Mouse (Mus musculus): ENCODE results near the gene Hsd17b14.

Hsd17b14 gene

DNA sequence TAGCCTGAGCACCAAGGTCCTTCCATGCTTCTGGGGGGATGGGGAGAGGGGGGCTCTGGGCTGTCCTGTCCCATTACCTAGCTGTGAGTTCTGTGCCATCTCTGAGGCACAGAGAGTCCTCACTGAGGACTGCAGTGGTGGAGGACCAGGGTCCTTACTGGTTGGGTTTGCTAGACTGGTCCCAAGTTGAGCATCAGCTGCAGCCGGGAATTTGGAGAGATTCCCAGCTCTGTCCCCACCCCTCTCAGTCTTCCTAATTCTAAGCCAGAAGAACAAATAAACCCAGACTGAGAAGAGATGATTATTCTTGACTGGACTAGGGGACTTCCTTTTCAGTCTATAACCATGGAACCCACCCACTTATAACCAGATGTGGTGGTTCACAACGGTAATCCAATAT, 24.1 kb upstream of the Hsd17b14 start:
- no peak for DNase-seq

DNA sequence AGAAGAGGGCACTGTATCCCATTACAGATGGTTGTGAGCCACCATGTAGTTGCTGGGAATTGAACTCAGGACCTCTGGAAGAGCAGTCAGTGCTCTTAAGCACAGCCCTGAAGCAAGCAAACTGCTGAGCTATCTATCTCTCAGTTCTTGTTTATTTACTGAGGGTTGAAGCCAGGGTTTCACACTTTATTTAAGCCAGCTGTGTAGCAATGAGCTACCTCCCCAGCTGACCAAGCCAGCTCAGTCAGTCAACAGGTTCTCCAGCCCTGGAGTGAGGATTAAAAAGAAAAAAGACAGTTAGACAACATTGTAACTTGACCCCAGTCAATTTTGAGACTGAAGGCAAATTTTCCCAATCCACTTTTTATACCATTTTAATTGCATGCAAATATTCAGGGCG, 19.0 kb upstream of the Hsd17b14 start:
- DNase-seq, result no peak

DNA sequence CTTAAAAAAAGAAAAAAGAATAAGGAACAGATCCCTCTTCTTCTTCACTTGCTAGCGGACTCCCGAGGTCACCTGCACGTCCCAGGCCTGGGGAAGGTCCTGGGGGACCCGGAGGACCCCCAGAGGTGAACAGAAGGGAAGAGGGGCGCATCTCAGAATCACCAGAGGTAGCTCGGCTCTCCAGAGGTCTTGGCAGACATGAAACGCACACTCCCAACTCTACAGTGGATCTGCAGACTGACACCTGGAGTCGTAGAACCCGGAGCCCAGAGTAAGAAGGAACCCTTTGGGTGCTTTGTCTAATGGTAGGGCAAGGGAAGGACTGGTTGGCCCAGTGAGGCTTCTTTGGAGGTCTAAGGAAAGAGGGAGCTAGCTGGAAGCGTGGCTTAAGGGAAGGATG, 17.1 kb upstream of the Hsd17b14 start:
- no peak for DNase-seq

DNA sequence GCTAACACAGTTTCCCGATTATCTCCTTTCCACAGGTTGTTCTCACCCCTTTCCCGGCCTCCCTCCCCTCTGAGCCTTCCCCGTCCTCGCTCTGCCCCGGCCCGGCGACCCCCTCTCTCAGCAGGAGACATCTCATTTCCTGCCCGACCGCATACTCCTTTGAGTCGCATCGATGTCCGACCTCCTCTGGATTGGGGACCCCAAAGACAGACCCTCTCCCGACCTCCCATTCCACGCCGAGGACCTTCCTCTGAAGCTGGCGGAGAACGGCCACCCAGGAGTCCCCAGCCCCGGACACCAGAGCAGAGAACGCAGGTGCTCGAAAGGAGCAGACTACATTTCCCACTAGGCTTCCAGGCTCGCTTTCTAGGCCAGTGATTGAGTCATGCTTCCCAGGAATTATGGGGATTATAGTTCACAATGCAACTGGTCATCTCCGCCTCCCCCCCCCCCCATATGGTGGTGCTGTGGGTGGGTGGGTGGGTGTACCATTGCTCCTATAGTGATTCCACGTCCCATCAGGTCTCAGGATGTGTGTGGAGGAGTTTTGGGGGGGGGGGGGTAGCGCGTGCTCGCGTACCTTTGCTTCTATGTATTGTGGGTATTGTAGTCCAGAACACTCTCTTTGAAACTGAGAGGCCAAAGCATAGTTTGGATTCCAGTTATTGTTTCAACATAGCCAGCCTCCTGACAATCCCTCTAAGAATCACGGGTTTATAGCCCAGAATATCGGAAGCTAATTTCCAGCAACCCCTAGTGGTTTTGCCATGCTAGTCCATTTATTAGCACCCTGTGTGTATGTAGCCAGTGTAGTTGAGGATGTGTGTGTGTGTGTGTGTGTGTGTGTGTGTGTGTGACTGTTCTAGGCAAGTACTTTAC, 16.3 kb upstream of the Hsd17b14 start:
- DNase-seq, result no peak

DNA sequence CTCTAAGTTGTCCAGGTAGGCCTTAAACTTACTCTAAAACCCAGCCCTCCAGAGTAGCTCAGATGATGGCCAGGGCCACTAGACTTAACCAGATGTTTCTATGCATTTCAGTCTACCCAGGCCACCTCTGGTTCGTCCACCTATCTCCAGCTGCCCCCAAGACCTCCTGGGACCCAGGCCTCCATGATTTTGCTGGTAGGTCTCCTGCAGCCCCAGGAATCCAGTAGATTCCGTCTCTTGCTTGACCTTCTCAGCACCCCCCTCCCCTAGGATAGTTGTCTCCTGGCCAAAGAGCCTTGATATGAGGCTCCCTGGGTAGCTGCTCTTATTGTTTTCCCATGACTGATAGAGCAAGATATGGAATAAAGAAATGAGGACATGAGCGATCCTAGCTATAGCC, 15.6 kb upstream of the Hsd17b14 start:
- no peak for DNase-seq

DNA sequence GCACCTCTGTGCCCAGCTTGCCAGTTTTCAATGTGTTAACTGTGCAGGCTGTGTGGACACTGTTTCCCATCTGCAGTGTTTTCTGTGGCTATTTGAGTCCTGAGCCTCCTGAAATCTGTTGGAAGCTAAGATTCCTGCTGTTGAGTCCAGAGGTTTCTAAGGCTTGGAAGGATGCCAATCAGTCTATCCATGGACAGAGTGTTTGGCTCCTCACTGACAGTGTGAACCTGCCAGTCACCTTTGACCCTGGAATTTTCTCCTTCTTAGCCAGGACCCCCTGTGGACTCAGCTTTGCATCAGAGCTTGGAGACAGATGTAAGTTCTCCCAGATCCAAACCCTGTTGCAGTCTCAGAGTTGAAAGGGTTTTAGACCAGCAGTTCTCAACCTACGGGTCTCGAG, 14.5 kb upstream of the Hsd17b14 start:
- no peak for DNase-seq

DNA sequence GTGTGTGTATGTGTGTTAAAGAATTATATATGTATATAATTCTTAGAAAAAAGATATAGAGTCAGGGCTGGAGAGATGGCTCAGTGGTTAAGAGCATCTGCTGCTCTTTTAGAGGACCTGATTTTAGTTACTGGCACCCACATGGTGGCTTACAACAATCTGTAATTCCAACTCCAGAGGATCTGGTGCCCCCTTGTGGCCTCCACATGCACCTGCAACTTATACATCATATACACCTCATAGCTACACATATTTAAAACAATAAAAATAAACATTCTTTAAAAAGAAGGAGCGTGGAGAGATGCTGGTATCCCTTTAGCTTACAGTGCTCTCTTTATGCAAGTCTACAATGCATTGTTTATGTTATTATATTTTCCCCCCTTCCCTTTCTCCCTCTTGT, 10.2 kb upstream of the Hsd17b14 start:
- peak; percentile 27 to 35 for DNase-seq

DNA sequence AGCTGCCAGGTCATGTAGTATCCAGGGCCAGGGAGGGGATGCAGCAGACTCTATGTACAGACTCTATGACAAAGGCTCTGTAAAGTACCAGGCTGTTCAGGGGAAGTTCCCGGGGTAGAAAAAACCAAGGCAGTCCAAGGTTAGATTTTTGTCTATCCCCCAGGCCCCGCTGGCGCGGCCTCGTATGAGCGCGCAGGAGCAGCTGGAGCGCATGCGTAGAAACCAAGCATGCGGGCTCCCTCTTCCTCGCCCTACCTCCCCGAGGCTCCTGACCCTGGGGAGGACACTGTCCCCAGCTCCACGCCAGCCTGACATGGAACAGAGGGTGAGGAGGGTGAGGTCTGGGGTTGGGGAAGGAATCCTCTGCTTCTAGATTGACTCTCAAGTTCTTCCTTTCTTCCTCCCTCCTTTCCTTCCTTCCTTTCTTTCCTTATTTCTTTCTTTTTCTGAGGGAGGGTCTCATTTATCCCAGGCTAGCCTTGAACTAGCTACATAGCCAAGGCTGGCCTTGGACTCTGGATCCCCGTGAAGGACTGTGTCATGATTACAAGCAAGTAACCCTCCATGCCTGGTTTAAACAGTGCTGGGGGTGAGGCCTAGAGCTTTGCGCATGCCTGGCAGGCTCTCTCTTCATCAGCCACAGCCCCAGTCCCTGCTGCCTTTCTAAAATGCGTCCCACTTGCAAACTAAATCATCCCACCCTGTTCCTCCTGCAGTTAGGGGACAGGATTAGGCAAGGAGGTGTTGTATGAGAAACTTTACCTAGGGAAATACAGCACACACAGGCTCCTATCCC, 4.9 kb upstream of the Hsd17b14 start:
- no peak for DNase-seq

DNA sequence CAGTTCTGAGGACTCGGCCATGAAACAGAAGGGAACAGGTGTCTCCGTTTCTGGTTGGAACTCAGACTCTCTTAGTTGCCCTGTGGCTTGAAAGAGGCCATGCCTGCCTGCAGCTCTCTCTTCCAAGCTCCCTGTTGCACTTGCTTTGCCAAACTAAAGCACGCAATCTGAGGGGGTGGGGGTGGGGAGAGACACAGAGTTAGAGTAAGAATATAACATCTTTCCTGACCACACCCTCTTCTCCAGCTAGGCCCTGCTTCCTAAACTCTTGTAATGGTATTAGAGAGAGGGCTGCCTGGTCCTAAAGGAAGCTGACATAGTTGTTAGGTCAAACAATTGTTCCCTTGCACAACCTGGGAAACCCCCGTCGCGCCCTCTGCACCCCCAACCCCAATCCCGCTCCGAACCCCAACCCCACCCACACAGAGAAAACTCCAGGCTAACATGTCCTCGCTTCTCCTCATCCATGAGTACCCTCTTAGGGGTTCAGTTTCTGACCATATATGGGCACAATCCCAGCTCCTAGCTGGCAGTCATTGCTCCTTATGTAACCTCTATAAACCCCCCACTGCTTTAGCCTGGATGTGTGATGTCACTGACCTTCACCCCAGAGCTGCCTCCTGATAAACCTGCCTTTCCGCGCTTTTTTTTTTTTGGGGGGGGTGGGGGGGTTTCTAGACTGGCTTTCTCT, 3.7 kb upstream of the Hsd17b14 start:
- DNase-seq, result no peak

DNA sequence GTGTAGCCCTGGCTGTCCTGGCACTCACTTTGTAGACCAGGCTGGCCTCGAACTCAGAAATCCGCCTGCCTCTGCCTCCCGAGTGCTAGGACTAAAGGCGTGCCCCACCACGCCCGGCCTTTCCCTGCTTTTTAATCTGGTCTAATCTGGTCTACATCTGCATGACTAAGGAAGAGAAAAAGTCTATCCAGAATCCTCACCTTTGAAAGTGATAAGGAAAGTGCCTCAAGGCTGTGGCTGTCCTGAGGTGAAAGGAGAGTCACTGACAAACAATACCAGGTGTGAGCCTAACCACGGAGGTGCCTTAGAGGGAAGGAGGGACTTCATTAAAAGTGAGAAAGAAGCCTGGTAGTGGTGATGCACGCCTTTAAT, 3.2 kb upstream of the Hsd17b14 start:
- no peak for DNase-seq

DNA sequence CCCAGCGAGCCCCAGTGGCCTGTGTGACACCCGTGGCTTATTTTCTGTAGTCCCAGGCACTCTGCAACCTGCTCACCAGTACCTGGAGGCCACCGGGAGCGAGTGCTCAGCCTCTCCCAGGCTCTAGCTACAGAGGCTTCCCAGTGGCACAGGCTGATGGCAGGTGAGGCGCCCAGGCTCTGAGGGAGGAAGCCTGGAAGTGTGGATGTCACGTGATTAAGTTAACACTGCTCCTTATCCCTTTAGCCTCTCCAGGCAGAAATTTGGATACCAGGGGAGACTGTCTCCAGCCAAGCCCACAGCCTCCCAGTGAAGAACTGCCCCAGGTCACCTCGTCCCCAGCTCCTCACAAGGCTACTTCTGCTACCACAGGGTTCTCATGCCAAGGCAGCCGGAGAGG, 1.2 kb upstream of the Hsd17b14 start:
- no peak for DNase-seq

DNA sequence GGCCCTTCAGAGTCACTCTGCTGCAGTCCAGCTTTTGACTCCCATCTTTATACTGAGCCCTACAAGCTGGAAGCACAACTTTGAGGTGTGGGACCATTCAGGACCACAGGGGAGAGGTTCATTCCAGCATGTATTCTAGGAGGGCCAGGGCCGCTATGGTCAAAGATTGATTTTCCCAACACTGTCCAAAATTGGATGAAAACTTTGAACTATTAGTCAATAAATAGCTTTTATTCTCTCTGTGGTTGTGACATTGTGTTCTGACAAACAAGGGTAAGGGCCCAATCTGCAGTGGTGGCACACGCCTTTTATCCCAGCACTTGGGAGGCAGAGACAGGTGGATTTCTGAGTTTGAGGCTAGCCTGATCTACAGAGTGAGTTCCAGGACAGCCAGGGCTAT, 703 bp upstream of the Hsd17b14 start:
- DNase-seq, result no peak

DNA sequence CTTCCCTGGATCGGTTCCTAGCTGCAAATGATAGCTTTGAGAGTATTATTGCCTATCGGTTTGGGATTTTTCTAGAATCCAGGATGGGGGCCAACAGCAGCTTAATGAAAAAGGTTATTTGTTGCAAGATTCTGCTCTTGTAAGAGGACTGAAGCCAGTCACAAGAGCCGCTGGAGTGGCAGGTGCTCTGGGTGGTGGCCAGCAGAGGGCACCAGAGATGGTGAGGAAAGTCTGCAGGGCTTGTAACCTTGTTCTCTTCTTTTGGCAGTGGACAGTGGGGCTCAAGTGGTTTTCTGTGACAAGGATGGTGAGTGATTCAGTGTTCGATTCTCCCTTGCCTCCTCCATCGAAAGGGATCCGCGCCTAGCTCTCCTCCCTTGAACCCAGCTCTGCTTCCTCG, 1.1 kb downstream of the Hsd17b14 start:
- DNase-seq, result peak; percentile 88 to 91

DNA sequence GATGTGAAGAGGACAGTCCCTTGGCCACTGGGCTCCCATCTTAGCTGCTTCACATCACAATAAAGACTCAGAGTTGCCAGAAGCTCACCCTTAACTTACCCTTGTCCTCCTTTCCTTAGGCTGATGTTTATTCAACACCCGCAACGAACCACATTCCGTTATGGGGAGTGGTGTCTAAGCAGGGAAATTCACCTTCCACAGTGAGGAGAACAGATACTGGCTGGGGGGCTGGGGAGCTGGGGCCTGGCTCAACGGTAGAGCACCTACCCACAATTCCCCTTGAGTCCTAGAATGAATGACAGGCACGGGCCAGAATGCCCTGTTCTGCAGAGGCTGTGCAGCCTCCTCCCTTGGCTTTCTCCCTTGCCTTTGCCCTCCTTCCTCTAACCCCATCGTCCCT, 4.2 kb downstream of the Hsd17b14 start:
- DNase-seq, result no peak

DNA sequence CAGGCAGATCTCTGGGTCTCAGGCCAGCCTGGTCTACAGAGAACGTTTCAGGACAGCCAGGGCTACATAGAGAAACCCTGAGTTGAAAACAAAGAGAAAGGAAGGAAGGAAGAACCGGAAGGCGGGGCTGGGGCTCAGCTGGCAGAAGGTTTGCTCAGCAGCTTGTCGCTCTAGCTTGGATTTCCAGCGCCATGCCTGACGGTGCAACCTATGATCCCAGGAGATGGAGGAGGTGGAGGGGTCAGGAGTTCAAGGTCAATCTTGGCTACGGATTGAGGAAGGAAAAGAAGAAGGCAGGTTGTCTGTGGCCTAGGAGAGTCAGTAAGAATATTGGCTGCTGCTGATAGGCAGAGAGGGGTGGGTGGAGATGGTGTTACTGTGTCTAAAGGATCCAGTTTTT, 5.5 kb downstream of the Hsd17b14 start:
- DNase-seq, result no peak

DNA sequence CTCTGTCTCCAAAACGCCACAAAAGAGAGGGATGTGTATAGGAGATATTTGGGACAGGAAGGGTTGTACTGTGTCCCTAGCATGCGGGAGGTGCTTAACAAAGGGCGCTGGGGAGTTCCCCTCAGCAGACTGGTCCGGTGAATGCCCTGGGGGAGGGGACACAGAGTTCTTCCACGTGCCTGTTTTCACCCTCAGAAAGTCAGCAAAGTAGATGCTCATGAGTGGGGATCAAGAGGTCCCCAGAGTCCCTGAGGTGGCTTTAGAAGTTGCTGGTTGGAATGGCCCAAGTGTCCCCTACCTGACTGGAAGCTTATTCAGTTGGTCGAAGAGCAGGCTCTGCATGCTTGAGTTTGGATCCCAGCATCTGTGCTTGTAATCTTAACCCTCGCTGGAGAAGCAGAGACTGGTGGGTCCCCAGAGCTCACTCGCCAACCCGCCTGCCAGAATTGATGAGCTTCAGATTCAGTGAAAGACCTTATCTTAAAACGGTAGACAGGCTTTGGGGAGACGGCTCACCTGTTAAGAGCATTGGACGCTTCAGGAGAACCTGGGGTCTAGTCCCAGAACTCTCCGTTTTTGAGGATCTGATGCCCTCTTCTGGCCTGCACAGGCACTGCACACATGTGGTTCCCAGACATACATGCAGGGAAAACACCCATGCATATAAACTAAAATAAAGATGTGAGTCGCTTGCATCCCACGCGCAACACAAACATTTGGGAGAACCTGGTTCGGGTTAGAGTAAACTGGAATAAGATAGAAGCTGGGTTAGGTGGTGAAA, 6.3 kb downstream of the Hsd17b14 start:
- DNase-seq, result peak; percentile 86 to 87

DNA sequence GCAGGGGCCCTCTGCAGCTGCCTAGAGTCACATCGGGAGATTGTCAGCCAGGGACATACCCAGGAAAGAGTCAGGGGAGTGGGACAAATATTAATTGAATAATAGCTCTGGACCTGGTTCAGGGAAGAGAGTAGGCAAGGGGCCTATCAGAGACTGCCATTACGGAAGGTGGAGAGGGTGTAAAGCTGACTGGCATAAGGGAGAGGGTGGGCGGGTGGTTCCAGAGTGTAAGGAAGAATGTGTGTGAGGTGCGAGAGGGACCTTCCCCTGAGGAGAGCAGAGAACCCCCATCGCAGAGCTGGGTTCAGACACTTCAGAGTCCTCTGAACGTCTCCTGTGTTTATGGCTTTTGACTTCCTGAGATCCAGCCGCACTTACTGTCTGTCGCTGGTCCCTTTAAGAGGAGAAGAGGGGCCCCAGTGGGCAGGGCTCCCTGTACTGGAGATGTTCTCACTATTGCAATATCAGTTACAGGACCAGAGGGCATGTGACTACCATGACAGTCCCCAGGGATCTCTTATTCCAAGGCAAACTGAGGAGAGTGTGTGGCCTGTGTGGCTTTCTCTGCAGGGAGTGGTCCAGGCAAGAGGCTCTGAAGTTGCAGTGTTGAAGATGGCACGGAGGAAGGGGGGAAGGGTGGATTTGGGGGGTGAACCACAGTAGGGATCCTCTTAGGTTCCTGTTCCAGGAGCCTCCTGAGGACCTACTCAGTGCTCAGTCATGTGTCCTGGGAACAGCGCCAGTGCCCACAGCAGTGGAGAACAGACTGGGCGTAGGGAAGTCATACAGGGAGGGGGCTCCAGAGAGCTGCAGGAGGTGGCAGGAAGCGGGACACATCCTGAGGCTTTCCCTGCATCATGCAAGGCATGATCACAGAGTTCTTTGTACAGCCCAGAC, 7.2 kb downstream of the Hsd17b14 start:
- no peak for DNase-seq

DNA sequence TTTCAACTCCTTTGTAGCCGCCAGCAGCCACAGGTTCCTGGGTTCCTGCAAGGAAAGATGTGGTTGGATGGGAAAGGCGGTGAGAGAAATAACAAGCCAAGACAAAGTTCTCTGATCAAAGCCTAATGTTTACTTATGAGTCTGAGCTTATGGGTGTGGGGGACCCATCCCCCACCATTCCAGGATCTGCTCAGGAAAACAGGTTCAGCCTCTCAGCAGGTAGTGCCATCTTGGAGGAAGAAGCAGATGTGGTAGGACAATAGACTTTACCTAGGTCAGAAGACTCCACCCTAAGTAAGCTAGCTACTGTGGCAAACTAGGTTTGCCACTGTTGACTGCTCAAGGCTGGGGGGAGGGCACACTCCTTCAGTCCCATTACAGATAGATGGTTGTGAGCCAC, 10.1 kb downstream of the Hsd17b14 start:
- no peak for DNase-seq

DNA sequence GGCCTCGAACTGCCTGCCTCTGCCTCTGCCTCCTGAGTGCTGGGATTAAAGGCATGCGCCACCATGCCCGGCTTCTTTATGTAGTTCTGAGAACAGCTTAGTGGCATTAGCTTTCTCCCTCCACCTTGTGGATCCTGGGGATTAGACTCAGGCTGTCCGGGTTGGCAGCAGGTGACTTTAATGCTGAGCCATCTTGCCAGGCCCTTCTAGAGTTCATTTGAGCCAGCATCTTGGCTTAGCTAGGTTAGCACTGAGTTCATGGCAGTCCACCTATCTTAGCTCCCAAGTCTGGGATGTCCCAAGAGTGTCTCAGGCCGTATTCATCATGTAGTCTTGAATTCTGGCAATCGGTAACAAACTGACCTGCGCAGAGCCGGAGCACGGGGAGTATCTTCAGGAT, 10.8 kb downstream of the Hsd17b14 start:
- DNase-seq, result no peak

DNA sequence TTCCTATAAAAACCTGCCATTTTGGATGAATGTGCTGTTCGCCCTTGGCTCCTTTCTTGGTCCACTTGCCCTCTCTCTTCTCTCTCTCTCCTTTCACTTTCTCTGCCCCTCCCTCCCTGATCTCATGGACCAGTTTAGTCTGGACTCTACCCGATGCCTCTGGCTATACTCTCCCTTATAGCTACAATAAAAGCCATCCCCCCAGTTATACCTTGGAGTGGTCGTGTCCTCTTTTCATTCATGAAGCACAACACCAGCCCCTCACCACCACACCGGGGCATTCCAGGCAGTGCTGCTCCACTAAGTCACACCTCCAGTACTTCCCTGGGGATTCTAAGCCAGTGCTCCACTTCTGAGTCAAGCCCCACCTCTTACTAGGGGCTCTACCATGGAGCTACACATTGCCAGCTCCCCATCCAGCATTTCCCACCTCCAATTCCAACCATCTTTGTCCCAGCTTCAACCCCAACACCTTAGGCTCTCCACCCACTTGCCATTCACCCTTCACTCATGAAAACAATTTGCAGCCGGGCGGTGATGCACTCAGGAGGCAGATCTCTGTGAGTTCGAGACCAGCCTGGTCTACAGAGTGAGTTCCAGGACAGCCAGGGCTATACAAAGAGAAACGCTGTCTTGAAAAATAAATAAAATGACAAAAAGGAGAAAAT, 12.6 kb downstream of the Hsd17b14 start:
- no peak for DNase-seq

Data from B cell, adult 2 months (primary cell).